Mouse (Mus musculus): Measurements from ENCODE around the gene Gorasp1.

DNA sequence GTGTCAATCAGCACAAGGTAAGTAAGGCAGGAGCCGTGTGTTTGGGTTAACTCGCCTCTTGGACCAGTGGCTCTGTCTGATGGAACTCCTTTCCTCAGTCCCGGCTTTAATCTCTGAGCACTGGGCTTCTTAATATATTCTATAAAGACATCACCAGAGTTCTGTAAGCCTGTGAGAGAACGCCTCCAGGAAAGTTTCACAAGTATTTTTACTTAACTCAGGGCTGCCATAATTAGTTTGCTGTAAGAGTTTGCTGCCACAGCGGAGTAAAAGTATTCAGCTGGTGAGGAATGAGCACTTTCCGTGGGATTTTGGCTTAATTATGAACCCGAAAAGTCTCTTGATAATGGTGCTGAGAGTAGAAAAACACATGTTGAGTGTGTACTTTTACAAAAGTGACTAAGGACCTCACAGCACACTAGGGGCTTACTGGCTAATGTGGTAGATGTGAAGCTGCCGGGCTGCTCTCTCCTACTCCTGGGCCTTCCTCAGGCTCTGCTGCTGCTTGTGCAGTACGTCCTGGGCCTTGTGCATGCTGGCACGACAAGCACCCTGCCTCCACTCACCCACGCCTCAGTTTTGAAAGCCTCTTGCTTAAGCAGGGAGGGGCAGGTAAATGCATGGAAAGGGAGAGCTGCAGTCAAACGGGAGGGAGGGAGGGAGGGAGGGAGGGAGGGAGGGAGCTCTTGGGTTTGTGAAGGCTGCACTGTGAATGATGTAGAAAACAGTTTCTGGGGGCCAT lies 34.8 kb downstream of the Gorasp1 start:
- TF ChIP-seq CTCF (IDR thresholded peaks at IDR 0.05; ENCODE audit: low read depth, low read length) (no peak), POLR2A (IDR thresholded peaks at IDR 0.05; ENCODE audit: borderline replicate concordance, low read depth, low read length) (no peak)

All from bone marrow macrophage, adult 2 months (primary cell).